Mouse (Mus musculus) C2C12 (cell line): ENCODE results near the gene Camkk2.

ENCODE experiments used
- CTCF ChIP-seq: IDR thresholded peaks from one replicate; pipeline ENCODE4 v1.5.1; 2011; ENCODE audit not compliant: control insufficient read depth, insufficient read depth, insufficient read length
- MYOG ChIP-seq: IDR thresholded peaks from one replicate; pipeline ENCODE4 v1.6.1; 2011; ENCODE audit not compliant: control insufficient read depth, insufficient read length; ENCODE audit errors: extremely low read depth

DNA sequence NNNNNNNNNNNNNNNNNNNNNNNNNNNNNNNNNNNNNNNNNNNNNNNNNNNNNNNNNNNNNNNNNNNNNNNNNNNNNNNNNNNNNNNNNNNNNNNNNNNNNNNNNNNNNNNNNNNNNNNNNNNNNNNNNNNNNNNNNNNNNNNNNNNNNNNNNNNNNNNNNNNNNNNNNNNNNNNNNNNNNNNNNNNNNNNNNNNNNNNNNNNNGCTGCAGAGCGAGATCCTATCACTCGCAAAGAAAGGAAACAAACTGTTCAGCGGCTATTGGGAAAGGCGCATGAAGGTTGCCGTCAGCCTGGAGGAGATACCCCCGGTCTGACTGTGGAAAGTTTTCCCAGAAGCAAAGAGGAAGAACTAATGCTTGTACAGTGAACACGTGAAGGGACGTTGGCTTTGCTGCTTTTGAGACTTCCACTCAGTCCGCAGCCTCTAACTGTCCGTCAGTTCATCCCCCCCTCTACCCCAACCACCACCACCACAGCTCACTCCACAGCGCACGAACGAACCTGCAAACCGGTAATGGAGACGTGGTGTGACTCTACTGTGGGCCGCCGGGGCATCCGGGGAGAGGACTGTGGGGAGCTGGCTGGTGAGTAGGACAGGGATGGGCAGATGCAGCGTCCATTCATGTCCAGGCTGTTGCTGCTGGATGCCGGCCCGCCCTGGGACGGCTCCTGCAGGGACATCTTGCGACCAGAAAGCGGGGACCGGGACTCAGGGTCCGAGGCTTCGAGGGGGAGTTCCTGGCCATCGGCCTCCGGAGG, 15.8 kb downstream of the Camkk2 start:
- no peak for TF ChIP-seq CTCF
- no peak for TF ChIP-seq MYOG
